Mouse (Mus musculus) retina, postnatal 1 day (tissue): ENCODE data around the gene Sgo2a.
"Not testable (repeated sequence)": the region's sequence is repeated elsewhere in the genome, so short reads cannot be mapped to it uniquely, and the experiment has no call there.

Experiments
- DNase-seq: peaks from one replicate; pipeline ENCODE4 v3.0.0-alpha.2; 2012

Sgo2a gene

GRCm38 (mm10) chr1:57995432-57996132 is at the start of gene Sgo2a:
Gene Sgo2a, plus strand, starts transcription at chr1:57995971.
- DNase-seq: peak; percentile 97

GRCm38 (mm10) chr1:57947552-57948347 is 48.0 kb upstream of the Sgo2a start:
- no peak for DNase-seq

DNA sequence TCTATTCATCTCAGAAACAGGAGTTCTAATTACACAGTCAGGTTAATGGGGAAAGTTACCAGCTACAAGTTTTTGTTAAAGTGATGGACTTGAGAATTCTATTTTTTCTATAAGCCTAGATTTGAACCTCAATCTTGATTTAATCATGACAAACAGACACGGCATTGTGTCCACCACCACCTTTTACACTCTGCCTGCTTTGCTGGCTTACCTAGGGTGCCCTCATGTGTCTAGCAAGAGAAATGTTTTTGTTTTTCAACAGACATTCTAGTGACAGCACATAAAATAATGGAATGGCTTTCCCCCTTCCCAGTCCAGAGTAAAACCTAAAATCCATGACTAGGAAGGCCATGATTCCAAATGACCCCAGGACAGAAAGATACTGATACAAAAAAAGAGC is 46.6 kb upstream of the Sgo2a start:
- peak; percentile 41 for DNase-seq

DNA sequence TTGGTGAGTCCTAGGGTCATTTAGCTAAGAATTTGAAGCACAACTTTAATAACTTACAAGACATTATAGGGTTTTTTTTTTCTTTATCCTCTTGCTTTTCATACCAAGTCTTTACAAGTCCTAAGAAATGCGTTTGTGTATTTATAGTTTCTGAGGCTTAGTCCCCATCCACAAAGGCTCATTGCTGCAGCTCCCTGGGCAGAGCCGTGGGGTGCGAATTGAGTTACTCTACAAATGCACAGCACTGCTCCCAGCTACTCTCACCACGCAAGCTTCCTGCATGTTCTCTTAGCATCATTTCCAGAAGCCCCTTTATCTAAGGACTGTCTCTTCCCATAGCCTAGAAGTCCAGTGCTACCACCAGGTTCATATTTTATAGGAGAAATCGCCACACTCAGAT is 46.1 kb upstream of the Sgo2a start:
- DNase-seq: no peak

DNA sequence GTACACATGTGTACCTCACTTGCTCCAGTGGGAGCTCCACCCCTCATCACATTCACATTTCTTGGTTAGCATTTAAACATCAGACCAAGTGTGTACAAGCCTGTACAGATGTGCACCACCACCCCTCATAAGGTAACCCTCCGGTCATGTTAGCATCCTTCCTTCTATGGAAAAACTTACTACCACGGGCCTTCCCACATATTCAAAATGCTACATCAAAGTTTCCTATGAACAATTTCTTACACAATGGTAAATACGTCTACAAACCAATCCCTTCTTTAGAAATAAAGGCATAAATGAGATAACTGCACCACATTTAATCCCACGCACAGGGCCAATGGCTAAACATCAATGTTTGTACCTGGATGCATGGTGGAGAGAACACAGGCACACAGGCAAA is 43.3 kb upstream of the Sgo2a start:
- DNase-seq: no peak

- DNase-seq: no peak
Measured at GRCm38 (mm10) chr1:57953586-57954375, 42.0 kb upstream of the Sgo2a start.

GRCm38 (mm10) chr1:57954376-57954765 is 41.4 kb upstream of the Sgo2a start:
- DNase-seq: no peak

DNA sequence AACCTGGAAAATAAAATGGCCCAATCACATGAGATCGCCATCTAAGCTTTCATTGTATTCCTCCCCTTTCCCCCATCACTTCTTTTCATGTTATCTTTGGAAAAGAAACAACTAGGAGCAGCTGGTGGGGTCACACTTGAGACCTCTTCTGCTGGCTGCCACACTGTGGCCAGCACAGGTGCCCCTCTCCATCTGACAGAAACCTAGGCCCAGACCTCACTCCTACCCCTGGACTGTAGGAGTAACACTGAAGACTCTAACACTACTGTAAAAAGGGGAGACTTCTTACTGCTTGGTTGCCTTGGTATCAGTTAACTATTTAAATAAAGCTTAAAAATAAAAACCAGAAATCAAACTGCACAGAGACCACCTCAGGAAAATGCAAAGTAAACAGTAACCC is 40.0 kb upstream of the Sgo2a start:
- DNase-seq: no peak

DNA sequence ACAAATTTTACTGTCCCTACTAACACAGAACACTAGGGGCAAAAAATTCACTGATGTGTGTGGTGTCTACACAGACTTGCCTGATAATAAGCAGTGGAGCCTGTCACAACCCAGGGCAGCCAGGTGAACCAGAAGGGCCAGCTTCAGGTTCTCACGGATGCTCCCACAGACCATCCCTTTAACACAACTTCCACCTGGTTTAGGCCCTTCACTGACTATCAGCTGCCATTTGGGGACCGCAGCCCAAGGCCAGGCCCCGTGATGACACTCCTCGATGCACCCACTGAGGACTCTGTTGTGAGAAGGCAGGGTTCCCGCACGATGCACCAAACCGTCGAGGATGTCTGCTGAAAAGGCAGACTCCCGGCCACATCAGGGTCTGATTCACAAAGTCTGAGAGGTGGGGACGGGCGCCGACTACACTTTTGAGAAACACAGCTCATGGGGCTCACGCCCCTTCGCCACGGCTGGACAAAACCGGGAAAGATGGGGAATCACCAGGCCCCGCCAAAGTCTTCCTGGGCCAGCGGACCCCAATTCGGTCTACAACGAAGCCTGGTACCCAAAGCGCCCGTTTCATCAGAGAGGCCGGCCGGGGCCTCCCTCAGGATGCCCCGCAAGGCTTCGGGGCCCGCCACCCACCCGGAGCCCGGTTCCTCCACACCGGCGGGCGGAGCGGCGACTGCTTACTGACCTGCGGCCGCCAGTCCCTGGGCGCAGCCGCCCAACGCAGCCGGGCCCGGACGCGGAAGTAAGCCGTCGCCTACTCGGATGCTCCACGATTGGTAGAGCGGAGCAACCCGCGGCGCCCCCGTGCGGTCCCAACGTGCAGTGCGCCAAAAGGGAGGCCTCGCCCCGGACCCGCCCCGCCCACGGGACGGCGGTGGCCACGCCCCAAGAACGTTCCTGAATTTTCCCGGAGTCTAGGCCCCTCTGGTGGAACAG is 26.2 kb upstream of the Sgo2a start:
- peak; percentile 94 for DNase-seq

DNA sequence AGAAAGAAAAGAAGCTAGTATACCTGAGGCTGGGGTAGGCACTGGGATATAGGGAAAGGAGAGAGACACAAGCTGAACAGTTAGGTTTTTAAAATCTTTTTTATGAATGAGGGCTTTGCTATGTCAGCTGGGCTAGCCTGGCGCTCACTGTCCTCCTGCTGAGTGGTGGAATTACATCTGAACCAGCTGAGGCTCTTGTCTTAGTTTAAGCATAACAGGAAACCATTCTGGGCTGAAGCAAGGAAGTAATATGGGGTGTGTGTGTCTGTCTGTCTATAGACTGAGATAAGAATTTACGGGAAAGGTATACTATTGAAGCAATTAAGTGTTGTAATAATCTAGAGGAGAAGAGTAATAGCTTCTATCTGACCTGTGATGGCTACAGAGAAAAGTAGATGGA is 24.2 kb upstream of the Sgo2a start:
- no peak for DNase-seq

DNA sequence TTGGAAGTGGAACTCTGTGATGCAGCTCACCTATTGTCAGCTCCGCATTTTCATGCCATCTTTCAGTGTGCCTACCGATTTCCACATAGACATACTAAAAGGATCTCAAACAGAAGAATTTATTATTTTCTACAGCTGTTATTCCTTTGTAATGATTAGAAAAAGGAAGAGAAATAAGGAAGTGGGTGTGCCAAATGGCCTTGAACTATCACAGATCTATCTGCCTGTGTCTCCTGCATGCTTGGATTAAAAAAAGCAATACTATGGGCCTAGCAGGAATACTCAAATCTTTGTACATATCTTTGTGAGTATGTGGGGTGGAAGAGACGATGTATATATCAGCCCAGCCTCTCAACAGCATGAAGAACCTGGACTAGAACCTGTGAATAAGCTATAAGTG is 18.9 kb upstream of the Sgo2a start:
- DNase-seq: no peak

- peak; percentile 3 for DNase-seq
Measured at GRCm38 (mm10) chr1:57989052-57989600, 6.6 kb upstream of the Sgo2a start.

DNA sequence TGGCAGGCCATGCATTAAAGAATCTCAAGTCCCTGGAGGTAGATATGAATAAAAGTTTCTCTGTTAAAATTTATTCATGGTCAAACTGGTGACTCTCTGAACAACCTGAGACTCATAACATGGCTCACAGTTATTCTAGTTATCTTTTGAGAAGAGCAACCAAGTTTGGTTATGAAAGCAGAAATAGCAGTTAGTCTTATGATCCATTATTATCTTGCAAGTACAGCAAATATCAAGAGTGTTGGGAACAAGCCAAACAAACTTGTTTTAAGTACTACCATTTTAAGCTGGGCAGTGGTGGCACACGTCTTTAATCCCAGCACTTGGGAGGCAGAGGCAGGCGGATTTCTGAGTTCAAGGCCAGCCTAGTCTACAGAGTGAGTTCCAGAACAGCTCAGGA is 4.5 kb upstream of the Sgo2a start:
- no peak for DNase-seq

DNA sequence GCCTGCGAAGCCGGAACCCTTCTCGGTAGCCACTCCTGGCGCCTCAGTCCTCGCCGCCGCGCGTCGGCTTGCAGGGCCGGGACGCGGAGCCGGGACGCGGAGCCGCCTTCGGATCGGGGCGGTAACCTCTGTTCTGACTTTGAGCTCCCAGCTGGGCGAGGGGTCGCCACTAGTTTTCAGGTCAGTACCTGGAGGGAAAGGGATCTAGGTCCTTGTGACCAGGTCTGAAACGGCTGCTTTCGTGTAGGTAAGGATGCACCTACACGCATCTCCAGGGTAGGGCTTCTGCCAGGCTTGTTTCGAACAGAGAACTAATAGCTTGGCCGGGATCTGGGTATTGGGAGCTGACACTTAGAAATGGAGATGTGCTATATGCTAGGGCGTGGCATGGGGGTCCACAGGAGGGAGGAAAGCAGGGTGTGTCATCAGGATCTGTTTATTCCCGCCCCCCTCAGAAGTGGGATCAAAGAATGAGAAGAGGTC is 403 bp downstream of the Sgo2a start:
- no peak for DNase-seq

- no peak for DNase-seq
Measured at GRCm38 (mm10) chr1:57998146-57998545, 2.4 kb downstream of the Sgo2a start.

DNA sequence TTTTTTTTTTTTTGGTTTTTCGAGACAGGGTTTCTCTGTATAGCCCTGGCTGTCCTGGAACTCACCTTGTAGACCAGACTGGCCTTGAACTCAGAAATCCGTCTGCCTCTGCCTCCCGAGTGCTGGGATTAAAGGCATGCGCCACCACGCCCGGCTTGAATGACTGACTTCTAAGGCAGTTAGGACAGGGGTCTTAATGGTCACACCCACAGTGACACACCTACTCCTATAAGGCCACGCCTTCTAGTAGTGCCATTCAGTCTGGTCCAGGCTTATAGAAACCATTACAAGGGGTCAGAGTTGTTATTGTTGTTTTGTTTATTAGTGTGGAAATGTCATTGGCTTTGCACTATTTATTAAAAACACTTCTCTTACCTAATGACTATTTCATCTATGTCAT is 10.6 kb downstream of the Sgo2a start:
- DNase-seq: not testable (repeated sequence)

DNA sequence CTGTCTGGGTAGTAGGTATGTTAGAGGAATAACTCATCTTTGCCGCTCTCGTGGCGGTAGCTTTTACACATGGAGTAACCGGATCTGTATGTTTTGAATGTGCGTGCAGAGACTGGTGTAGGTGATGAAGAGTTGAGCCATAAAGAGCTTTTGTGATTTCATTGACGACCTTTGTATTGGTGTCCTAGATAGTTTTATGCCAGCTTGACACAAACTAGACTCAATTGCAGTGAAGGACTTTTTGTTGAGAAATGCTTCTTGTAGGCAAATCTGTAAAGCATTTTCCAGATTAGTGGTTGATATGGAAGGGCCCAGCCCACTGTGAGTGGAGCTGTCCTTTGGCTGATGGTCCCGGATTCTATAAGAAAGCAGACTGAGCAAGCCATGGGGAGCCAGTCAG is 23.1 kb downstream of the Sgo2a start, which contains the start of gene Kctd18:
Gene Kctd18, minus strand, starts transcription at position 101 of the 400 bp plus-strand sequence.
- DNase-seq: no peak

DNA sequence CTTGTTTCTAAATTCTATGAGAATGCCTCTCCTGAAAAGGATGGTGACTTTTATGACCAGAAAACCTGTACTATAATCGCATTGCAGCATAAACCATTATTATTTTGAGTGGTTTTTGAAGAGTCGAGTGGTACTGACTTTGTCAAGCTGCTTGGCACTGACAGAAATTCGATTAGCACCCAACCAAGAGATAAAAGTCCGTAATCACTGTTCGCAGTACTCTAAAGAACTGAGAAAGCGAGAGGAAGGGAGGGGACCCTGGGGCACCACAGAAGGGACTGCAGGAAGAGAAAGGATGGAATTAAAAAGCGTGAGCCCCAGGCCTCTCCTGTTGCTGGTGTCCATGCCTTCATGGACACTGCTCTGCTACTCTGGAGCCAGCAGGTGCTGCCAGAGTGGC is 31.9 kb downstream of the Sgo2a start:
- DNase-seq: no peak

GRCm38 (mm10) chr1:58029636-58030117 is 33.9 kb downstream of the Sgo2a start, which contains the start of gene Aox1:
Gene Aox1, plus strand, starts transcription at chr1:58029931.
- peak; percentile 28 for DNase-seq

DNA sequence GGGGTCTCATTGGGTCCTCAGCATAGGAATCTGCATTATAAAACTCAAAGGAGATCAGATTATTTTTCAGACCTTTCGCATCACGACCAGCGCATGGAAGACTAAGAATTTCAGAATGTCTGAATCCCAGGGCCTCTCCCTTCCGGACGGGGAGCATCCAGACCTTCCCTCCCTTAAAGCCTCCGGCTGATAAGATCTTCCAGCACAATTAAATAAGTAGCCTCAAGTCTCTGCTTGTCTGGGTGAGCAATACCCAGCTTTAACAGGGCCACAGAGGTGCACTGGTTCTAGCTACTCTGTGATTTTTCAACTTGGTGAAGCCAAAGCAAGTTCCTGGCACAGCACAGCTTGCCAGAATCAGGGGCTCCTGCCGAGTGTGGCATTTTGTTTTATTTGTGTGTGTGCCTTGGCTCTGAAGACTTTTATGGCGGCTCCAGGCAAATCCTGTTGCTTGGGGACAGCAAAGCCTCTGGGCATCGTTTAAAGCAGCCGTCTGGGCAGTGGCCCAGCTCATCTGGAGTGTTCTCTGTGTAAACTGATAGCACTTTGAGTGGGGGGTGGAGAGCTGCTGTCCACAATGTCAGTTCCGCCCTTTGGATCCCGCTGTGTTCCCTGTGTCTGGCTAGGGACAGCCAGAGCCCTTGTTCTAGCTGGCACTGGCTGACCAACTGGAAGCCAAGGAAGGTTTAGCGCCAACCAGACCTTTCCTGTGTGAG is 34.5 kb downstream of the Sgo2a start:
- peak; percentile 32 for DNase-seq
